Mouse (Mus musculus) CH12.LX (cell line): Measurements from ENCODE around the gene Dnmt3l.

Experiments used
- CHD2 ChIP-seq: IDR thresholded peaks from 2 replicates; pipeline ENCODE4 v1.6.1; 2011; ENCODE audit warnings: low read length, improper control_type of control experiment
- CTCF ChIP-seq, 2 experiments: IDR thresholded peaks in 1 of 2; conservative IDR thresholded peaks in 1 of 2; 2 replicates each; pipeline ENCODE4 v1.5.1; 2011 to 2012; ENCODE audit warnings: low read depth in 2 of 2, low read length in 2 of 2, improper control_type of control experiment in 1 of 2, inconsistent platforms in 1 of 2, mild to moderate bottlenecking in 1 of 2, moderate library complexity in 1 of 2
- EP300 ChIP-seq: IDR thresholded peaks from 2 replicates; pipeline ENCODE4 v1.6.1; 2011; ENCODE audit warnings: low read length, improper control_type of control experiment
- JUN ChIP-seq: IDR thresholded peaks from 2 replicates; pipeline ENCODE4 v1.6.1; 2011; ENCODE audit warnings: low read depth, mild to moderate bottlenecking, low read length, improper control_type of control experiment, moderate library complexity; ENCODE audit not compliant: insufficient read depth
- NRF1 ChIP-seq: IDR thresholded peaks from 2 replicates; pipeline ENCODE4 v1.6.1; 2014; ENCODE audit warnings: low read depth, mild to moderate bottlenecking, inconsistent platforms, low read length, improper control_type of control experiment, moderate library complexity
- POLR2A ChIP-seq: IDR thresholded peaks from 2 replicates; pipeline ENCODE4 v1.6.1; 2011; ENCODE audit warnings: low read depth, mild to moderate bottlenecking, improper control_type of control experiment, low read length
- POLR2AphosphoS2 ChIP-seq: IDR thresholded peaks from 2 replicates; pipeline ENCODE4 v1.6.1; 2011; ENCODE audit warnings: low read depth, low read length, improper control_type of control experiment
- RCOR1 ChIP-seq: conservative IDR thresholded peaks from 2 replicates; pipeline ENCODE4 v1.6.1; 2012; ENCODE audit warnings: low read depth, mild to moderate bottlenecking, inconsistent platforms, low read length, improper control_type of control experiment
- ZMIZ1 ChIP-seq: IDR thresholded peaks from 2 replicates; pipeline ENCODE4 v1.6.1; 2012; ENCODE audit warnings: low read depth, mild to moderate bottlenecking, inconsistent platforms, low read length, improper control_type of control experiment
- ZNF384 ChIP-seq: IDR thresholded peaks from 2 replicates; pipeline ENCODE4 v1.6.1; 2012; ENCODE audit warnings: low read depth, low read length, improper control_type of control experiment, inconsistent platforms

GRCm38 (mm10) chr10:78009184-78009944, 32.4 kb upstream of the Dnmt3l start:
- TF ChIP-seq CHD2 (no peak), NRF1 (peak; percentile 77), POLR2AphosphoS2 (peak; percentile 82; the same call in 1 of the 2 replicates), POLR2A (peak; percentile 89), JUN (no peak), RCOR1 (no peak), ZNF384 (no peak), CTCF (conservative IDR thresholded peaks at IDR 0.05 in 1 of 2, IDR thresholded peaks at IDR 0.05 in 1 of 2; ENCODE audit: low read depth in 2 of 2, low read length in 2 of 2) (peak in 1 of 2 experiments; percentile 62; a peak in 2 of 4 replicates), ZMIZ1 (peak; percentile 70), EP300 (no peak)
